Mouse (Mus musculus) thymus, adult 2 months (tissue): Measurements from ENCODE around the gene Igfbp6.

Experiments
- CTCF ChIP-seq: fragments of 200-500 bp; IDR thresholded peaks from 2 replicates; pipeline ENCODE4 v1.5.1; 2012; ENCODE audit warnings: mild to moderate bottlenecking, control low read depth, low read length, moderate library complexity, borderline replicate concordance; ENCODE audit not compliant: control insufficient read depth, poor library complexity, insufficient read depth; ENCODE audit errors: extremely low read depth
- POLR2A ChIP-seq: fragments of 200-500 bp; IDR thresholded peaks from 2 replicates; pipeline ENCODE4 v1.6.1; 2012; ENCODE audit warnings: mild to moderate bottlenecking, low read length, control low read depth, moderate library complexity; ENCODE audit not compliant: control insufficient read depth, poor library complexity, insufficient read depth; ENCODE audit errors: extremely low read depth

GRCm38 (mm10) chr15:102146089-102146488 is 1.9 kb downstream of the Igfbp6 start:
- TF ChIP-seq CTCF (no peak), POLR2A (no peak)
